Mouse (Mus musculus) thymus, adult 2 months (tissue): Measurements from ENCODE around the gene Nrip1. TPM values are rescaled to one million over a fixed set of nuclear protein-coding genes. Genes with fewer than 3 reads are reported as not detected.

Experiments used
- DNase-seq: peaks from one replicate; pipeline ENCODE4 v3.0.0; 2021
- H3K27ac ChIP-seq: fragments of 200-500 bp; 2 replicates; pipeline ENCODE4 v1.5.1; 2012; ENCODE audit warnings: low read length, control low read depth; ENCODE audit not compliant: control insufficient read depth, insufficient read depth
- H3K27me3 ChIP-seq: fragments of 200-500 bp; 2 replicates; pipeline ENCODE4 v1.6.1; 2012; ENCODE audit warnings: mild to moderate bottlenecking, low read length, moderate library complexity, mixed read lengths; ENCODE audit not compliant: control insufficient read depth, insufficient read depth
- H3K36me3 ChIP-seq: fragments of 200-500 bp; 2 replicates; pipeline ENCODE4 v1.6.1; 2012; ENCODE audit warnings: mild to moderate bottlenecking, low read length, moderate library complexity; ENCODE audit not compliant: control insufficient read depth, insufficient read depth
- H3K4me1 ChIP-seq: fragments of 200-500 bp; replicated peaks from 2 replicates; pipeline ENCODE4 v1.6.1; 2012; ENCODE audit warnings: low read length; ENCODE audit not compliant: control insufficient read depth, insufficient read depth
- H3K4me3 ChIP-seq: fragments of 200-500 bp; 2 replicates; pipeline ENCODE4 v1.5.1; 2012; ENCODE audit warnings: mild to moderate bottlenecking, low read length, control low read depth, moderate library complexity; ENCODE audit not compliant: control insufficient read depth, insufficient read depth
- CTCF ChIP-seq: fragments of 200-500 bp; IDR thresholded peaks from 2 replicates; pipeline ENCODE4 v1.5.1; 2012; ENCODE audit warnings: mild to moderate bottlenecking, control low read depth, low read length, moderate library complexity, borderline replicate concordance; ENCODE audit not compliant: control insufficient read depth, poor library complexity, insufficient read depth; ENCODE audit errors: extremely low read depth
- POLR2A ChIP-seq: fragments of 200-500 bp; IDR thresholded peaks from 2 replicates; pipeline ENCODE4 v1.6.1; 2012; ENCODE audit warnings: mild to moderate bottlenecking, low read length, control low read depth, moderate library complexity; ENCODE audit not compliant: control insufficient read depth, poor library complexity, insufficient read depth; ENCODE audit errors: extremely low read depth
- WGBS: fragments of 180-500 bp; shearing (Covaris S2); methylation state at CpG from one replicate; pipeline ENCODE4 v1.1.7; 2018; 5-methylcytosine and 5-hydroxymethylcytosine counted together
- polyA plus RNA-seq: library from polyadenylated mRNA; depleted of rRNA; stranded (reverse); fragments of >200 nt; gene quantifications from 2 replicates; pipeline ENCODE4 v1.2.3, GENCODE M21; 2012

The Nrip1 gene
- polyA plus RNA-seq, 1 experiment: 23.7 TPM

GRCm38 (mm10) chr16:76320118-76320473, 53.5 kb downstream of the Nrip1 start:
- Histone ChIP-seq H3K27ac (no peak overlapping the region), H3K4me1 (peaks cover 11% of the 10 kb centered on the region), H3K4me3 (no peak overlapping the region), H3K36me3 (no peaks in the 10 kb centered on the region), H3K27me3 (no peaks in the 10 kb centered on the region)
- DNase-seq: no peak
- TF ChIP-seq POLR2A (no peak), CTCF (no peak)
- WGBS: 98% methylated on average over 5 of the region's 5 CpGs

GRCm38 (mm10) chr16:76319364-76320117, 54.1 kb downstream of the Nrip1 start:
- Histone ChIP-seq H3K4me1 (peaks cover 11% of the 10 kb centered on the region), H3K27me3 (no peaks in the 10 kb centered on the region), H3K36me3 (no peaks in the 10 kb centered on the region), H3K4me3 (no peak overlapping the region), H3K27ac (no peak overlapping the region)
- no peak for DNase-seq
- WGBS: 90% methylated on average over 11 of the region's 11 CpGs
- TF ChIP-seq CTCF (no peak), POLR2A (no peak)

GRCm38 (mm10) chr16:76318331-76318922, 55.2 kb downstream of the Nrip1 start:
- no peak for DNase-seq
- Histone ChIP-seq H3K27ac (no peak overlapping the region), H3K4me1 (peaks cover 7% of the 10 kb centered on the region), H3K27me3 (no peaks in the 10 kb centered on the region), H3K4me3 (no peak overlapping the region), H3K36me3 (no peaks in the 10 kb centered on the region)
- 93% methylated on average over 13 of the region's 13 CpGs for WGBS
- TF ChIP-seq CTCF (no peak), POLR2A (no peak)

GRCm38 (mm10) chr16:76316940-76317822, 56.4 kb downstream of the Nrip1 start:
- no peak overlapping the region for H3K27ac ChIP-seq
- TF ChIP-seq CTCF: no peak
- no peak for TF ChIP-seq POLR2A
- no peak overlapping the region for H3K4me3 ChIP-seq
- DNase-seq: no peak
- no peaks in the 10 kb centered on the region for H3K27me3 ChIP-seq
- 97% methylated on average over 22 of the region's 22 CpGs for WGBS
- H3K4me1 ChIP-seq: peaks cover 11% of the 10 kb centered on the region
- H3K36me3 ChIP-seq: no peaks in the 10 kb centered on the region

- no peak for TF ChIP-seq CTCF
- H3K27ac ChIP-seq: no peak overlapping the region
- H3K4me1 ChIP-seq: peaks cover 6% of the 10 kb centered on the region; the same call in 1 of the 2 replicates
- H3K27me3 ChIP-seq: no peaks in the 10 kb centered on the region
- H3K36me3 ChIP-seq: no peaks in the 10 kb centered on the region
- no peak for DNase-seq
- no peak overlapping the region for H3K4me3 ChIP-seq
- 92% methylated on average over 3 of the region's 3 CpGs for WGBS
These were observed 58.0 kb downstream of the Nrip1 start for GRCm38 (mm10) chr16:76315642-76316041.
